In genomic region chr12:37240975-37241565, GRCm38 (mm10) we compare ENCODE assay signal across 11 mouse cellular contexts. TPM values are rescaled to one million over a fixed set of nuclear protein-coding genes. Genes with fewer than 3 reads are reported as not detected.
DNase-seq lines count a peak whose midpoint lies in the region; ATAC-seq and TF ChIP-seq lines count a peak whose summit lies in the region.
"Had no signal": no experiment of that assay in that cellular context is flagged by ENCODE, and none has a peak within 500 bp of the region (broad histone marks: within the 10 kb centered on the region; RNA-seq: fewer than 3 reads in every experiment).

No protein-coding gene starts in this region.

- 65% methylated on average over 5 of the region's 5 CpGs for WGBS in heart, adult 2 months
- 63% methylated on average over 5 of the region's 5 CpGs for WGBS in lung, adult 2 months
- WGBS in liver, embryonic 14.5 days (ENCODE audit: insufficient replicate concordance): 51% methylated on average over 5 of the region's 5 CpGs

- no peak for TF ChIP-seq EP300 in heart, adult 2 months (IDR thresholded peaks at IDR 0.05; ENCODE audit: insufficient read depth, low read depth, low read length)
- TF ChIP-seq EP300 in liver, embryonic 14.5 days (IDR thresholded peaks at IDR 0.05; ENCODE audit: low read depth): no peak

- no peak for TF ChIP-seq CTCF in heart, adult 2 months (IDR thresholded peaks at IDR 0.05)
- TF ChIP-seq CTCF in lung, adult 2 months (IDR thresholded peaks at IDR 0.05; ENCODE audit: insufficient read depth, low read length): no peak
- no peak for TF ChIP-seq CTCF in liver, embryonic 14.5 days (IDR thresholded peaks at IDR 0.05; ENCODE audit: low read depth)

- H3K4me1 ChIP-seq in heart, adult 2 months (ENCODE audit: control insufficient read depth, insufficient read depth, low read length): peaks cover 2% of the 10 kb centered on the region
- no peaks in the 10 kb centered on the region for H3K4me1 ChIP-seq in lung, adult 2 months (ENCODE audit: control insufficient read depth, insufficient read depth, low read length)
- H3K4me1 ChIP-seq in liver, embryonic 14.5 days (replicated peaks; ENCODE audit: control insufficient read depth in 2 of 2, insufficient read depth in 2 of 2, low read length in 1 of 2): no peaks in the 10 kb centered on the region; a peak in 1 of 4 replicates

- intact Hi-C loops in heart, adult 2 months (cut with DNase I): loop anchor here (10.0 kb wide), 1 partner anchor 526 kb away; no protein-coding TSS in a partner anchor

- peak; percentile 58 for ATAC-seq in liver, embryonic 14.5 days (ENCODE audit: insufficient read depth)

- H3K4me2 ChIP-seq in liver, embryonic 14.5 days (ENCODE audit: low read depth): no peak overlapping the region

- H3K9me3 ChIP-seq in liver, embryonic 14.5 days (ENCODE audit: control insufficient read depth, low read length): no peaks in the 10 kb centered on the region

- DNase-seq in heart, adult 2 months: no peak
- no peak for DNase-seq in heart, postnatal 4 days
- peak; percentile 33 for DNase-seq in lung, postnatal 36 days
- no peak for DNase-seq in lung, adult 2 months
- peak in 1 of 3 experiments; percentile 10 for DNase-seq in liver, embryonic 14.5 days (ENCODE audit: low read depth in 3 of 3, low spot score in 3 of 3)
- DNase-seq in frontal cortex, postnatal 36 days (ENCODE audit: low spot score in 2 of 2): no peak
- DNase-seq in ovary, postnatal 36 days (ENCODE audit: low spot score): no peak
- no peak for DNase-seq in kidney, adult 9 months
- DNase-seq: B cell, adult 2 months; spleen, adult 18-20 months had no signal

- peak overlapping the region; percentile 7 for H3K4me3 ChIP-seq in heart, adult 2 months
- H3K4me3 ChIP-seq in lung, adult 2 months (replicated peaks; ENCODE audit: extremely low read depth, low read depth, low read length): no peak overlapping the region
- H3K4me3 ChIP-seq in liver, embryonic 14.5 days (ENCODE audit: insufficient read depth in 1 of 2, low read depth in 2 of 2, low read length in 2 of 2): no peak overlapping the region
- H3K4me3 ChIP-seq: myocyte had no signal

- peak overlapping the region; percentile 75 for H3K27ac ChIP-seq in heart, adult 2 months
- no peak overlapping the region; the same call in 1 of the 2 replicates for H3K27ac ChIP-seq in liver, embryonic 14.5 days

- no peaks in the 10 kb centered on the region for H3K27me3 ChIP-seq in heart, adult 2 months (ENCODE audit: control insufficient read depth, insufficient read depth, low read length)
- H3K27me3 ChIP-seq in liver, embryonic 14.5 days (ENCODE audit: control insufficient read depth, insufficient read depth, low read length): no peaks in the 10 kb centered on the region

- no peak for TF ChIP-seq POLR2A in heart, adult 2 months (IDR thresholded peaks at IDR 0.05; ENCODE audit: insufficient read depth, low read depth, low read length)
- TF ChIP-seq POLR2A in lung, adult 2 months (IDR thresholded peaks at IDR 0.05; ENCODE audit: borderline replicate concordance, extremely low read depth, low read depth, low read length): no peak

- peak overlapping the region; percentile 51; the same call in 1 of the 2 replicates for H3K9ac ChIP-seq in heart, adult 2 months (ENCODE audit: low read depth, low read length)
- no peak overlapping the region for H3K9ac ChIP-seq in liver, embryonic 14.5 days (replicated peaks)

- H3K79me2 ChIP-seq in heart, adult 2 months (replicated peaks; ENCODE audit: control insufficient read depth, insufficient read depth, low read length): no peaks in the 10 kb centered on the region

- H3K36me3 ChIP-seq in heart, adult 2 months (ENCODE audit: control insufficient read depth, insufficient read depth, low read length): no peaks in the 10 kb centered on the region
- no peaks in the 10 kb centered on the region for H3K36me3 ChIP-seq in liver, embryonic 14.5 days (replicated peaks; ENCODE audit: control insufficient read depth, insufficient read depth, low read depth)

RNA-seq across cellular contexts. Expression of gene Agmo, which starts 0.4 kb away (rescaled TPM):
- total RNA-seq in heart, adult 2 months (2021): 1 to 10 TPM; 1.6 to 2.0 TPM
- polyA plus RNA-seq in heart, adult 2 months (2012; rRNA removed): 3.4 and 3.8 TPM in 2 replicates
- total RNA-seq in heart, postnatal 4 days (2021): under 1 TPM; 0.23 to 0.62 TPM
- polyA plus RNA-seq in lung, adult 2 months (2012; rRNA removed): 4.4 and 6.9 TPM in 2 replicates
- 3.4 and 4.6 TPM in 2 replicates for polyA plus RNA-seq in liver, embryonic 14.5 days (2012; rRNA removed)
- polyA plus RNA-seq in liver, embryonic 14.5 days (2014; fragmentation: Nextera tagmentation; extraction: Ambion mirVana): 13.9 and 15.7 TPM in 2 replicates
- polyA plus RNA-seq: myocyte had no signal
